Mouse (Mus musculus) thymus, postnatal 10 days (tissue): ENCODE data around the gene Gm29666.
"Not testable (repeated sequence)": the region's sequence is repeated elsewhere in the genome, so short reads cannot be mapped to it uniquely, and the experiment has no call there.

Experiments used
- DNase-seq, 2 experiments: peaks; one replicate each; pipeline ENCODE4 v3.0.0; 2021; ENCODE audit warnings: low spot score in 2 of 2

Gm29666 gene

GRCm38 (mm10) chr15:84903843-84904385 is 15.9 kb downstream of the Gm29666 start:
- DNase-seq: no peak

- no peak for DNase-seq
These were observed 21.8 kb downstream of the Gm29666 start for GRCm38 (mm10) chr15:84898077-84898476.

- DNase-seq: no peak
These were observed 23.2 kb downstream of the Gm29666 start for GRCm38 (mm10) chr15:84896664-84897063.

GRCm38 (mm10) chr15:84896216-84896615 is 23.6 kb downstream of the Gm29666 start:
- not testable (repeated sequence) for DNase-seq

- DNase-seq: peak; percentile 3 to 34
These were observed 28.2 kb downstream of the Gm29666 start for GRCm38 (mm10) chr15:84891658-84892057.

- no peak for DNase-seq
These were observed 28.6 kb downstream of the Gm29666 start for GRCm38 (mm10) chr15:84891246-84891645.

GRCm38 (mm10) chr15:84888066-84888465 is 31.8 kb downstream of the Gm29666 start:
- no peak for DNase-seq

- no peak for DNase-seq
These were observed 42.6 kb downstream of the Gm29666 start for GRCm38 (mm10) chr15:84877029-84877815.

- no peak for DNase-seq
These were observed 46.0 kb downstream of the Gm29666 start for GRCm38 (mm10) chr15:84873867-84874266.

GRCm38 (mm10) chr15:84873079-84873478 is 46.8 kb downstream of the Gm29666 start:
- DNase-seq: no peak

- DNase-seq: no peak
These were observed 48.0 kb downstream of the Gm29666 start for GRCm38 (mm10) chr15:84871802-84872201.

- no peak for DNase-seq
These were observed 57.9 kb downstream of the Gm29666 start for GRCm38 (mm10) chr15:84861911-84862310.
